Mouse (Mus musculus) liver, embryonic 14.5 days (tissue): ENCODE data around the gene Clec2d. TPM values are rescaled to one million over a fixed set of nuclear protein-coding genes. Genes with fewer than 3 reads are reported as not detected.
A peak's percentile ranks its signal among the peaks of the same experiment; 100 is the strongest.

ENCODE experiments used
- ATAC-seq: fragments of 200-750 bp; cut with Nextera tagmentation; 2 replicates; pipeline ENCODE4 v1.8.0; 2017; ENCODE audit warnings: moderate number of reproducible peaks, mild to moderate bottlenecking, moderate library complexity; ENCODE audit not compliant: insufficient read depth
- DNase-seq, 3 experiments: peaks; one replicate each; pipeline ENCODE4 v3.0.0-alpha.2; 2012 to 2013; ENCODE audit warnings: low read depth in 3 of 3, low spot score in 3 of 3
- H3K27ac ChIP-seq: fragments of 300-500 bp; sonication (generic); 2 replicates; pipeline ENCODE4 v1.5.1; 2014; ENCODE audit warnings: moderate library complexity, mild to moderate bottlenecking, control low read depth, inconsistent platforms
- H3K27me3 ChIP-seq: fragments of 300-500 bp; sonication (generic); 2 replicates; pipeline ENCODE4 v1.6.1; 2014; ENCODE audit warnings: mild to moderate bottlenecking, low read length, moderate library complexity; ENCODE audit not compliant: control insufficient read depth, insufficient read depth
- H3K36me3 ChIP-seq: fragments of 300-500 bp; sonication (generic); replicated peaks from 2 replicates; pipeline ENCODE4 v1.6.1; 2014; ENCODE audit warnings: low read depth; ENCODE audit not compliant: control insufficient read depth, insufficient read depth
- H3K4me1 ChIP-seq, 2 experiments: fragments of 200-500 bp in 1 of 2; fragments of 300-500 bp in 1 of 2; sonication (generic) in 1 of 2; replicated peaks; 2 replicates each; pipeline ENCODE4 v1.6.1; 2012 to 2014; ENCODE audit warnings: antibody characterized with exemption in 1 of 2, inconsistent platforms in 1 of 2, low read length in 1 of 2; ENCODE audit not compliant: control insufficient read depth in 2 of 2, insufficient read depth in 2 of 2
- H3K4me2 ChIP-seq: fragments of 300-500 bp; sonication (generic); 2 replicates; pipeline ENCODE4 v1.6.1; 2014; ENCODE audit warnings: low read depth, mild to moderate bottlenecking, control low read depth, moderate library complexity
- H3K4me3 ChIP-seq, 2 experiments: fragments of 200-500 bp in 1 of 2; fragments of 300-500 bp in 1 of 2; sonication (generic) in 1 of 2; 2 replicates each; pipeline ENCODE4 v1.5.1; 2012 to 2014; ENCODE audit warnings: low read depth in 2 of 2, low read length in 2 of 2, mild to moderate bottlenecking in 2 of 2, control low read depth in 1 of 2, inconsistent platforms in 1 of 2, moderate library complexity in 1 of 2; ENCODE audit not compliant: insufficient read depth in 1 of 2
- H3K9ac ChIP-seq: fragments of 300-500 bp; sonication (generic); replicated peaks from 2 replicates; pipeline ENCODE4 v1.6.1; 2014; ENCODE audit warnings: mild to moderate bottlenecking, control low read depth, moderate library complexity
- H3K9me3 ChIP-seq: fragments of 300-500 bp; sonication (generic); 2 replicates; pipeline ENCODE4 v1.6.1; 2016; ENCODE audit warnings: low read length, mixed read lengths; ENCODE audit not compliant: control insufficient read depth
- CTCF ChIP-seq: IDR thresholded peaks from 2 replicates; pipeline ENCODE4 v1.5.1; 2016; ENCODE audit warnings: antibody characterized with exemption, low read depth, control low read depth
- EP300 ChIP-seq: IDR thresholded peaks from 2 replicates; pipeline ENCODE4 v1.6.1; 2016; ENCODE audit warnings: antibody characterized with exemption, low read depth
- WGBS: fragments of 180-500 bp; shearing (Covaris S2); extraction: QIAGEN DNeasy Blood & Tissue Kit; methylation state at CpG from one replicate; pipeline ENCODE4 v1.1.7; 2014; ENCODE audit not compliant: insufficient replicate concordance; 5-methylcytosine and 5-hydroxymethylcytosine counted together
- polyA plus RNA-seq, 2 experiments: library from polyadenylated mRNA; depleted of rRNA in 1 of 2; stranded (reverse) in 1 of 2; unstranded in 1 of 2; fragments of >200 nt; fragmentation: Nextera tagmentation in 1 of 2; extraction: Ambion mirVana in 1 of 2; gene quantifications; 2 replicates each; pipeline versions ENCODE4 v1.2.1 to v1.2.3; 2012 to 2014

Clec2d gene
- polyA plus RNA-seq, 2 experiments: 0.22 to 6.6 TPM

GRCm38 (mm10) chr6:129210447-129210790, 30.0 kb downstream of the Clec2d start:
- WGBS: 14% methylated on average over 4 of the region's 4 CpGs
- Histone ChIP-seq H3K9me3 (no peaks in the 10 kb centered on the region), H3K36me3 (no peaks in the 10 kb centered on the region), H3K9ac (no peak overlapping the region), H3K27ac (no peak overlapping the region), H3K4me1 (peaks cover 0 to 2% of the 10 kb centered on the region in 2 experiments; a peak in 2 of 4 replicates), H3K27me3 (no peaks in the 10 kb centered on the region), H3K4me3 (no peak overlapping the region), H3K4me2 (no peak overlapping the region)
- no peak for ATAC-seq
- no peak for TF ChIP-seq CTCF
- TF ChIP-seq EP300: no peak
- no peak for DNase-seq

- Histone ChIP-seq H3K4me2 (no peak overlapping the region), H3K4me1 (peaks cover 0 to 11% of the 10 kb centered on the region in 2 experiments; a peak in 3 of 4 replicates), H3K27me3 (no peaks in the 10 kb centered on the region), H3K36me3 (no peaks in the 10 kb centered on the region), H3K27ac (no peak overlapping the region), H3K9me3 (no peaks in the 10 kb centered on the region), H3K4me3 (no peak overlapping the region), H3K9ac (no peak overlapping the region)
- ATAC-seq (peak; percentile 19; the same call in 1 of the 2 replicates), DNase-seq (no peak)
- TF ChIP-seq CTCF: no peak
- no peak for TF ChIP-seq EP300
Measured at GRCm38 (mm10) chr6:129212421-129213195, 32.2 kb downstream of the Clec2d start.

GRCm38 (mm10) chr6:129213497-129213896, 33.1 kb downstream of the Clec2d start:
- TF ChIP-seq EP300 (no peak), CTCF (no peak)
- no peak overlapping the region for H3K4me3 ChIP-seq
- 57% methylated on average over 1 of the region's 1 CpGs for WGBS
- H3K27me3 ChIP-seq: no peaks in the 10 kb centered on the region
- peaks cover 0 to 15% of the 10 kb centered on the region in 2 experiments; a peak in 3 of 4 replicates for H3K4me1 ChIP-seq
- no peak overlapping the region for H3K4me2 ChIP-seq
- no peak overlapping the region for H3K27ac ChIP-seq
- H3K36me3 ChIP-seq: no peaks in the 10 kb centered on the region
- no peak for DNase-seq
- H3K9me3 ChIP-seq: no peaks in the 10 kb centered on the region
- no peak overlapping the region for H3K9ac ChIP-seq
- ATAC-seq: no peak

GRCm38 (mm10) chr6:129214263-129214662, 33.8 kb downstream of the Clec2d start:
- Histone ChIP-seq H3K36me3 (no peaks in the 10 kb centered on the region), H3K4me3 (no peak overlapping the region), H3K27me3 (no peaks in the 10 kb centered on the region), H3K27ac (no peak overlapping the region), H3K4me2 (no peak overlapping the region), H3K4me1 (peaks cover 0 to 15% of the 10 kb centered on the region in 2 experiments; a peak in 3 of 4 replicates), H3K9me3 (no peaks in the 10 kb centered on the region), H3K9ac (no peak overlapping the region)
- ATAC-seq: no peak
- no peak for DNase-seq
- WGBS: 47% methylated on average over 2 of the region's 2 CpGs
- TF ChIP-seq EP300: no peak
- TF ChIP-seq CTCF: no peak

GRCm38 (mm10) chr6:129215053-129215452, 34.6 kb downstream of the Clec2d start:
- H3K27ac ChIP-seq: no peak overlapping the region
- no peaks in the 10 kb centered on the region for H3K36me3 ChIP-seq
- H3K27me3 ChIP-seq: no peaks in the 10 kb centered on the region
- H3K4me3 ChIP-seq: no peak overlapping the region
- H3K9ac ChIP-seq: no peak overlapping the region
- H3K4me2 ChIP-seq: no peak overlapping the region
- no peaks in the 10 kb centered on the region for H3K9me3 ChIP-seq
- H3K4me1 ChIP-seq: peaks cover 4 to 19% of the 10 kb centered on the region in 2 experiments
- ATAC-seq (no peak), DNase-seq (no peak)
- WGBS: 59% methylated on average over 2 of the region's 2 CpGs
- TF ChIP-seq CTCF (no peak), EP300 (no peak)
